ENCODE assay signal across 9 mouse cellular contexts in genomic region chr13:23709714-23710373, GRCm38 (mm10). TPM values are rescaled to one million over a fixed set of nuclear protein-coding genes. Genes with fewer than 3 reads are reported as not detected.
DNase-seq lines count a peak whose midpoint lies in the region; ATAC-seq and TF ChIP-seq lines count a peak whose summit lies in the region.
"Had no signal": no experiment of that assay in that cellular context is flagged by ENCODE, and none has a peak within 500 bp of the region (broad histone marks: within the 10 kb centered on the region; RNA-seq: fewer than 3 reads in every experiment).

No protein-coding gene starts in this region.

- peaks cover 9% of the 10 kb centered on the region; the same call in 1 of the 2 replicates for H3K4me1 ChIP-seq in hindbrain, embryonic 14.5 days (replicated peaks; ENCODE audit: control insufficient read depth, insufficient read depth, low read length)
- H3K4me1 ChIP-seq in midbrain, embryonic 10.5 days: peaks cover 18% of the 10 kb centered on the region

- WGBS in hindbrain, embryonic 14.5 days: 16% methylated on average over 15 of the region's 15 CpGs
- WGBS in midbrain, embryonic 10.5 days: 23% methylated on average over 15 of the region's 15 CpGs

- no peaks in the 10 kb centered on the region for H3K27me3 ChIP-seq in hindbrain, embryonic 14.5 days (ENCODE audit: control insufficient read depth, insufficient read depth, low read length)
- peaks cover 23% of the 10 kb centered on the region for H3K27me3 ChIP-seq in midbrain, embryonic 10.5 days (ENCODE audit: low read depth, poor library complexity, severe bottlenecking)

- H3K36me3 ChIP-seq in hindbrain, embryonic 14.5 days (replicated peaks; ENCODE audit: control insufficient read depth, insufficient read depth): no peaks in the 10 kb centered on the region
- no peaks in the 10 kb centered on the region for H3K36me3 ChIP-seq in midbrain, embryonic 10.5 days

- no peak overlapping the region for H3K27ac ChIP-seq in hindbrain, embryonic 14.5 days
- H3K27ac ChIP-seq in midbrain, embryonic 10.5 days (replicated peaks): peak overlapping the region; percentile 43

- peak overlapping the region; percentile 65 for H3K4me2 ChIP-seq in hindbrain, embryonic 14.5 days (replicated peaks)

- no peaks in the 10 kb centered on the region for H3K9me3 ChIP-seq in hindbrain, embryonic 14.5 days (ENCODE audit: control insufficient read depth, low read length)
- H3K9me3 ChIP-seq in midbrain, embryonic 10.5 days (replicated peaks): no peaks in the 10 kb centered on the region

- H3K9ac ChIP-seq in hindbrain, embryonic 14.5 days: peak overlapping the region; percentile 55

- H3K4me3 ChIP-seq in hindbrain, embryonic 14.5 days (replicated peaks; ENCODE audit: low read length): peak overlapping the region; percentile 30
- peak overlapping the region; percentile 44 for H3K4me3 ChIP-seq in midbrain, embryonic 10.5 days

- no peak for ATAC-seq in hindbrain, embryonic 14.5 days (ENCODE audit: low FRiP score)
- ATAC-seq in frontal cortex, adult (ENCODE audit: low TSS enrichment): no peak; the same call in 1 of the 2 replicates

- peak; percentile 41 for DNase-seq in kidney, adult 18-20 months
- DNase-seq in kidney, postnatal 14 days: no peak
- peak; percentile 35 for DNase-seq in brain, embryonic 14.5 days (ENCODE audit: low read depth)
- no peak for DNase-seq in hindbrain, embryonic 14.5 days (ENCODE audit: low spot score)
- DNase-seq in midbrain, embryonic 10.5 days (ENCODE audit: low spot score): peak; percentile 26
- no peak for DNase-seq in gastrocnemius, postnatal 4 days (ENCODE audit: low spot score in 2 of 2)
- no peak for DNase-seq in c-Kit-positive CD71-positive TER-119-positive erythroid progenitor cells, embryonic 14.5 days (ENCODE audit: low spot score)

- TF ChIP-seq CTCF in brain, embryonic 14.5 days (IDR thresholded peaks at IDR 0.05; ENCODE audit: borderline replicate concordance, extremely low read depth, insufficient read depth, insufficient read length): no peak

- no peak for TF ChIP-seq POLR2A in brain, embryonic 14.5 days (IDR thresholded peaks at IDR 0.05; ENCODE audit: borderline replicate concordance, extremely low read depth, insufficient read depth, insufficient read length, poor library complexity, severe bottlenecking)

RNA-seq across cellular contexts. Expression of gene Hfe, which starts 0.8 kb away (rescaled TPM):
- polyA plus RNA-seq in brain, embryonic 14.5 days (2012; rRNA removed): 1.7 and 2.3 TPM in 2 replicates
- 4.8 and 7.0 TPM in 2 replicates for polyA plus RNA-seq in hindbrain, embryonic 14.5 days (2014; fragmentation: Nextera tagmentation; extraction: Ambion mirVana)
- 2.3 and 2.5 TPM in 2 replicates for polyA plus RNA-seq in midbrain, embryonic 10.5 days (2016; fragmentation: Nextera tagmentation; extraction: Ambion mirVana)
- 1 to 10 TPM; 5.9 to 6.6 TPM for total RNA-seq in gastrocnemius, postnatal 4 days (2021)

RNA-seq across cellular contexts. Expression of gene Hist1h4c, which starts 11.6 kb away (rescaled TPM):
- 4.6 and 11.6 TPM in 2 replicates for polyA plus RNA-seq in brain, embryonic 14.5 days (2012; rRNA removed)
- 3.0 and 3.5 TPM in 2 replicates for polyA plus RNA-seq in hindbrain, embryonic 14.5 days (2014; fragmentation: Nextera tagmentation; extraction: Ambion mirVana)
- 4.9 and 5.1 TPM in 2 replicates for polyA plus RNA-seq in midbrain, embryonic 10.5 days (2016; fragmentation: Nextera tagmentation; extraction: Ambion mirVana)
- total RNA-seq in gastrocnemius, postnatal 4 days (2021): 100 to 1,000 TPM; 206 to 241 TPM

RNA-seq across cellular contexts. Expression of gene Hist1h1t, which starts 14.2 kb away (rescaled TPM):
- 0.08 TPM in 1 of 2 replicates, not detected in the other for polyA plus RNA-seq in brain, embryonic 14.5 days (2012; rRNA removed)
- not detected in 2 replicates for polyA plus RNA-seq in hindbrain, embryonic 14.5 days (2014; fragmentation: Nextera tagmentation; extraction: Ambion mirVana)
- polyA plus RNA-seq in midbrain, embryonic 10.5 days (2016; fragmentation: Nextera tagmentation; extraction: Ambion mirVana): not detected in 2 replicates
- 1 to 10 TPM; 1.3 to 1.6 TPM for total RNA-seq in gastrocnemius, postnatal 4 days (2021)
- polyA plus RNA-seq: large intestine, adult 2 months had no signal

RNA-seq across cellular contexts. Expression of gene Hist1h2bc, which starts 25.8 kb away (rescaled TPM):
- polyA plus RNA-seq in brain, embryonic 14.5 days (2012; rRNA removed): 32.0 and 48.5 TPM in 2 replicates
- polyA plus RNA-seq in hindbrain, embryonic 14.5 days (2014; fragmentation: Nextera tagmentation; extraction: Ambion mirVana): 14.5 and 15.1 TPM in 2 replicates
- 22.1 and 23.9 TPM in 2 replicates for polyA plus RNA-seq in midbrain, embryonic 10.5 days (2016; fragmentation: Nextera tagmentation; extraction: Ambion mirVana)
- total RNA-seq in gastrocnemius, postnatal 4 days (2021): 10 to 100 TPM; 71.7 to 84.0 TPM

RNA-seq across cellular contexts. Expression of gene Hist1h2ac, which starts 26.1 kb away (rescaled TPM):
- 1.7 and 1.8 TPM in 2 replicates for polyA plus RNA-seq in brain, embryonic 14.5 days (2012; rRNA removed)
- 0.26 and 0.27 TPM in 2 replicates for polyA plus RNA-seq in hindbrain, embryonic 14.5 days (2014; fragmentation: Nextera tagmentation; extraction: Ambion mirVana)
- polyA plus RNA-seq in midbrain, embryonic 10.5 days (2016; fragmentation: Nextera tagmentation; extraction: Ambion mirVana): 1.3 TPM in 2 replicates
- total RNA-seq in gastrocnemius, postnatal 4 days (2021): 10 to 100 TPM; 12.7 to 14.2 TPM

Comparison
In these comparisons a context has a peak if more than half of its experiments do, and no peak if none do; other contexts are left out.
1. DNase-seq: peak in kidney, adult 18-20 months (single experiment), brain, embryonic 14.5 days (single experiment) and midbrain, embryonic 10.5 days (single experiment); none in kidney, postnatal 14 days (single experiment), hindbrain, embryonic 14.5 days (single experiment), gastrocnemius, postnatal 4 days (0 of 2) and c-Kit-positive CD71-positive TER-119-positive erythroid progenitor cells, embryonic 14.5 days (single experiment).